ENCODE assay signal across 12 mouse cellular contexts in genomic region chr3:68590436-68590835, GRCm38 (mm10).
DNase-seq lines count a peak whose midpoint lies in the region; ATAC-seq and TF ChIP-seq lines count a peak whose summit lies in the region.
"Had no signal": no experiment of that assay in that cellular context is flagged by ENCODE, and none has a peak within 500 bp of the region (broad histone marks: within the 10 kb centered on the region; RNA-seq: fewer than 3 reads in every experiment).

No protein-coding gene starts in this region.

- H3K4me1 ChIP-seq in hindbrain, embryonic 12.5 days: peaks cover 61% of the 10 kb centered on the region
- H3K4me1 ChIP-seq in neural tube, embryonic 11.5 days (ENCODE audit: control insufficient read depth, insufficient read depth, low read length): peaks cover 20% of the 10 kb centered on the region

- intact Hi-C loops in left cerebral cortex, adult 2 months (cut with DNase I): loop anchor here (5.0 kb wide), 1 partner anchor 87 kb away; no protein-coding TSS in a partner anchor
- intact Hi-C loops in left cerebral cortex, postnatal 14 days (cut with DNase I): no loop called here

- H3K4me3 ChIP-seq in left cerebral cortex, adult 2 months: no peak overlapping the region
- no peak overlapping the region for H3K4me3 ChIP-seq in hindbrain, embryonic 12.5 days
- H3K4me3 ChIP-seq in neural tube, embryonic 11.5 days (ENCODE audit: low read depth, low read length): no peak overlapping the region

- no peak for TF ChIP-seq CTCF in left cerebral cortex, adult 2 months (IDR thresholded peaks at IDR 0.05)

- no peaks in the 10 kb centered on the region for H3K9me3 ChIP-seq in hindbrain, embryonic 12.5 days (replicated peaks)
- no peaks in the 10 kb centered on the region for H3K9me3 ChIP-seq in neural tube, embryonic 11.5 days (ENCODE audit: control insufficient read depth, low read length)

- no peak overlapping the region for H3K4me2 ChIP-seq in hindbrain, embryonic 12.5 days (replicated peaks)
- no peak overlapping the region for H3K4me2 ChIP-seq in neural tube, embryonic 11.5 days (ENCODE audit: low read depth)

- ATAC-seq in hindbrain, embryonic 12.5 days (ENCODE audit: low FRiP score): peak; percentile 26
- no peak for ATAC-seq in neural tube, embryonic 11.5 days (ENCODE audit: insufficient read depth, low FRiP score, low TSS enrichment)

- DNase-seq in left cerebral cortex, adult 2 months (ENCODE audit: extremely low spot score in 1 of 2, low spot score in 2 of 2): peak in 1 of 2 experiments; percentile 10
- no peak for DNase-seq in left cerebral cortex, adult 8-10 months (ENCODE audit: low spot score in 2 of 2)
- peak; percentile 31 for DNase-seq in embryo, embryonic 9.5 days (ENCODE audit: extremely low spot score)
- DNase-seq in neural tube, embryonic 11.5 days (ENCODE audit: low spot score): peak; percentile 34
- DNase-seq in spleen, postnatal 36 days (ENCODE audit: low spot score in 2 of 2): no peak
- no peak for DNase-seq in left cerebral cortex, postnatal 14 days (ENCODE audit: low spot score in 2 of 2)
- DNase-seq in urinary bladder, postnatal 10 days (ENCODE audit: low spot score): no peak
- DNase-seq: kidney, postnatal 14 days; liver; right cerebral cortex, postnatal 4 days; thymus, postnatal 25 days had no signal

- no peak overlapping the region for H3K9ac ChIP-seq in hindbrain, embryonic 12.5 days
- H3K9ac ChIP-seq in neural tube, embryonic 11.5 days (ENCODE audit: low read length): no peak overlapping the region

- no peaks in the 10 kb centered on the region for H3K36me3 ChIP-seq in hindbrain, embryonic 12.5 days
- no peaks in the 10 kb centered on the region for H3K36me3 ChIP-seq in neural tube, embryonic 11.5 days (ENCODE audit: control insufficient read depth, insufficient read depth, low read length)

- no peaks in the 10 kb centered on the region for H3K27me3 ChIP-seq in hindbrain, embryonic 12.5 days
- no peaks in the 10 kb centered on the region for H3K27me3 ChIP-seq in neural tube, embryonic 11.5 days (ENCODE audit: control insufficient read depth, insufficient read depth, low read length)

- 46% methylated on average over 8 of the region's 8 CpGs for WGBS in hindbrain, embryonic 12.5 days
- WGBS in neural tube, embryonic 11.5 days: 52% methylated on average over 8 of the region's 8 CpGs

- H3K27ac ChIP-seq in left cerebral cortex, adult 2 months: peak overlapping the region; percentile 38; the same call in 1 of the 2 replicates
- H3K27ac ChIP-seq in hindbrain, embryonic 12.5 days: 0 out of 2 replicates have a peak overlapping the region, but pooled peaks have one; percentile 35
- H3K27ac ChIP-seq in neural tube, embryonic 11.5 days (ENCODE audit: low read depth, low read length): no peak overlapping the region

Comparison
In these comparisons a context has a peak if more than half of its experiments do, and no peak if none do; other contexts are left out.
1. DNase-seq: peak in embryo, embryonic 9.5 days (single experiment) and neural tube, embryonic 11.5 days (single experiment); none in left cerebral cortex, adult 8-10 months (0 of 2), spleen, postnatal 36 days (0 of 2), left cerebral cortex, postnatal 14 days (0 of 2) and urinary bladder, postnatal 10 days (single experiment).